Mouse (Mus musculus) urinary bladder, adult 2 months (tissue): ENCODE results near the gene Itga9. TPM values are rescaled to one million over a fixed set of nuclear protein-coding genes. Genes with fewer than 3 reads are reported as not detected.

Experiments used
- DNase-seq: peaks from one replicate; pipeline ENCODE4 v3.0.0; 2022; ENCODE audit warnings: low spot score
- polyA plus RNA-seq: library from polyadenylated mRNA; depleted of rRNA; stranded (reverse); fragments of >200 nt; gene quantifications from 2 replicates; pipeline ENCODE4 v1.2.3, GENCODE M21; 2012

The Itga9 gene
- polyA plus RNA-seq, 1 experiment, result 26.3 TPM

GRCm38 (mm10) chr9:118821220-118822185 is 215.0 kb downstream of the Itga9 start:
- DNase-seq, result no peak

- no peak for DNase-seq
These were observed 215.7 kb downstream of the Itga9 start for GRCm38 (mm10) chr9:118822186-118822555.

- DNase-seq, result no peak
These were observed 216.1 kb downstream of the Itga9 start for GRCm38 (mm10) chr9:118822581-118822980.

- DNase-seq, result no peak
These were observed 224.6 kb downstream of the Itga9 start for GRCm38 (mm10) chr9:118831080-118831479.

- DNase-seq, result no peak
These were observed 226.0 kb downstream of the Itga9 start for GRCm38 (mm10) chr9:118832533-118832932.

- no peak for DNase-seq
These were observed 226.9 kb downstream of the Itga9 start for GRCm38 (mm10) chr9:118833413-118833812.

DNA sequence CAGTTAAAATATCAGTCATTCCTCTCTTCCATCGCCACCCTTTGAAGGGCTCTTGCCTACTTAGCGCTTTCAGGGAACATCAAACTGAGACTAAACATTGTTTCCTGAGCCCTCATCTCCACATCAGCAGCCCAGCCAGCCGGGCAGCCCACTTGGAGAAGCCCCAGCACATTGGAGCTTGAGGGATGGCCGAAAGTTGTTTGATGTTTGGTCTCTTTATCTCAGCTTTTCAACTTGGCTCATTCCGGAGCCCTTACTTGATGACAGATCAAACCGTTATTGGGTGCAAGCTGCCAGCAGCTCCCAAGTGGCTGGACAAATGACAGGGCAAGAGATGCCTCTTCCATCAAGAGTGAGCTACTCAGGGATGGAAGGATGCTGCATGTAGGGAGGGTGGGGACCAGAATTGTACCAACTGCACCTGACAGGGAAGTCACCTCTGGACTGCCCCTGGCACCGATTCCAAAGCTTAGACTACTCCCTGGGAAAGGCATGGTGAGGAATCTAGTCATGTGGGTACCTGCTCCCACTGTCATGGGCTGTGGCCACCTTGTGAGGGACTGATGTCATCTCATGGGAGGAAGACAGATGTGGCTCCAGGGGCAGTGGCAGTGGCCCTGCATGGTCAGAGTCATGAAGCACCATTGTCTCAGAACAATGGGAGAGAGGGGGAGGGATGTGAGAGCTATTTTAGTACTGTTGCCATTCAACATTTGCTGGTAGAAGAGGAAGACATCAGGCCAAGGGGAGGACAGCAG is 232.6 kb downstream of the Itga9 start:
- no peak for DNase-seq

DNA sequence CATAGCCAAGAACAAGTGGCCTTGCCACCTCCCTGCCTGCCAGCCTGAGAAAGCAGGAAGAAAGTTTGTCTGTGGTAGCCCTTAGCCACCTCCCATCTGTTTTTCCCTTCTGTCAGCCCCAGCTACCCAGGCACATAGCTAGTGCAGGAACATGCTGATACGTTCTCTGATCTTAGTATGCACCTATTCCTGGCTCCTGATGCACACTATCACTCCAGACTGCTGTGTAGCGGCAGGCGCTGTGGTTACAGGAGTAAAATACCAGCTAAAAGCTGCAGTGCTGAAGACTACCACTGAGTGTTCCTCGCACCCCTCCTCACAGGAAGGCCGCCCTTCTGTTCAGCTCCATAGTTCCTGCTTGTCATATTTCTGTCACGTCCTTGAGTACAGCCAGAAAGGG is 234.8 kb downstream of the Itga9 start:
- no peak for DNase-seq

- no peak for DNase-seq
These were observed 235.5 kb downstream of the Itga9 start for GRCm38 (mm10) chr9:118841907-118842432.

DNA sequence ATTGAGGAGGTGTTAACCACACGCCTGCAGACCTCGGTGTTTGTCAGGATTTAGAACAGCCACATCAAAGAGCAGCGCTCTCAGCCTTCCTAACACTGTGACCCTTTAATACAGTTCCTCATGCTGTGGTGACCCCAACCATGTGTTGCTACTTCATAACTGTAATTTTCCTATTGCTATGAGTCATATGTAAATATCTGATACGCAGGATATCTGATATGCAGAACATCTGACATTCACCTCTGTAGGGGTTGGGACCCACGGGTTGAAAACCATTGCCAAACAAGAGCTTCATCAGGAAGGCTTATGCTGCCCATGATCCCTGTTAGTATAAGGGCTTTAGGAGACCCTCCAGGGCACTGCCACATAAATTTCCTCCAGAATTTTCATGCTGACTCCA is 237.2 kb downstream of the Itga9 start:
- no peak for DNase-seq

DNA sequence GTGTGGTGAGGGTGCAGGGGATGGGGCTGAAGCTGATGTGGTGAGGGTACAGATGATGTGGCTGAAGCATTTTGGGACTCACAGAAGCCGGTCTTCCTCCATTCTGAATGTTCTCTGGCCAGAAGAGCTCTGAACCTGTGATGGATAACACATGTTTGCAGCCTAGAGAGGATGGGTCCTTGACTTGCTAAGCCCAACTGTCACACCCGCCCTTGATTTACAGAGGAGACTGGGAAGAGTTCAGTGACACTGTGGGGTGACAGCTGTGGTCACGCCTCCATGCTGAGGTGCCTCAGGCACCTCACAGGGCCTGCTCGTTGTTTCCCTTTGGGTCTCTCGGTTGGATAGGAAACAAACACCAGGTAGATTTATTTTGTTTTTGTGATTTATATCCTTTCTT is 238.5 kb downstream of the Itga9 start:
- DNase-seq, result no peak

GRCm38 (mm10) chr9:118846766-118847165 is 240.3 kb downstream of the Itga9 start:
- DNase-seq, result no peak

- DNase-seq, result no peak
These were observed 250.2 kb downstream of the Itga9 start for GRCm38 (mm10) chr9:118856665-118857064.

- no peak for DNase-seq
These were observed 254.2 kb downstream of the Itga9 start for GRCm38 (mm10) chr9:118860613-118861141.

- no peak for DNase-seq
These were observed 255.7 kb downstream of the Itga9 start for GRCm38 (mm10) chr9:118862214-118862613.

DNA sequence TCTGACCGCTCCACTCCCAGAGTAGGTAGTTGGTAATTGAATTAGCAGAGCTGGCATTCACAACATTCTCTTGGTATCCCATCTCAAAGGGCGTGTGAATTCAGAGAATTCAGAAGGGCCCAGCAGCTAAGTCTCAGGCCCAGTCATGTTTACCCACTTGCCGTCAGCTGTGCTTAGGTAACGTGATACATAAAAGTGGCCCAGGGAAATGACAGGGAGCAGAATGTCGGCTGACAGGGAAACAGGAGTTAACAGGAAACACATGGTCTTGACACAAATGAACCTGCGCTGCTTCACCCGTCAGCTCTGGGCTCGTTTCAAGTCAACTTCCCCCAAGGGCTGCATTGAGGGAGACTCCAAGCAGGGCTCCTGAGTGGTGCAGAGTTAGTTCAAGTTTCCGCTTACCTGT is 256.4 kb downstream of the Itga9 start:
- DNase-seq, result no peak

- no peak for DNase-seq
These were observed 257.0 kb downstream of the Itga9 start for GRCm38 (mm10) chr9:118863528-118863927.

DNA sequence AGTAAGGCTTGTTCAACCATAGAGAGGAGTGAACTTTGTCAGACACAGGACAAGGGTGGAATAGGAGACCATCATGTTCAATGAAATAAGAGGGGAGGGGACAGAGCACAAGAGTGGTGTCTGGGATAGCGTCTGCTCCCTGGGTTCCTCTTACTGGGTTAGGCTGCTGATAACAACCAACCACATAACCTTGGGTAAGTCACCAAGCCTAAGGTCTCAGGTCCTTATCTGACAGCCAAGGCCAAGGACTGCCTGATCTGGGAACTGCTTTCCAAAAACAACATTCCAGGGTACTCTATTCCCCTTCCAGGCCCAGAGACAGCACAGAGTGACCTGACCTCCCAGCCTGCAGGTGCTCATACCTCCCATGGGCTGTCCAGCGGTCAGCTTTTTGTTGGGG is 260.5 kb downstream of the Itga9 start:
- DNase-seq, result no peak

GRCm38 (mm10) chr9:118867851-118868250 is 261.4 kb downstream of the Itga9 start:
- no peak for DNase-seq

DNA sequence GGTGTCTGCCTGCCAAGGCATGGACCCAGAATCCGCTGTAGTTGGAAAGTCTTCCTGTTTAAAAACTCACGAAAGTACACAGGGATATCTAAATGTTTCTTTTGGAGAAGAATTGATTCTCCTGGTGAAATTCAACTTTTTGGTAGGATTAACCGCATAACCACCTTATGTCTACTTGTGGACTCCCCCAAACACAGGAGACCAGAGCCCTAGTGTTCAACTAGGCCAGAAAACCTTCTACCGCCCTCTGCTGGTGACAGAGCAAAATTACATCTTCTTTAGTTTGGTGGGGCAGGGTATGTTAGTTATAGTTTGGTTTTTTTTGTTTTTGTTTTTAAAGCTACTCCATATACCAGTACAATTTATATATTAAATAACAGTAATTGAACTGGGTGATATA is 264.6 kb downstream of the Itga9 start:
- DNase-seq, result no peak

DNA sequence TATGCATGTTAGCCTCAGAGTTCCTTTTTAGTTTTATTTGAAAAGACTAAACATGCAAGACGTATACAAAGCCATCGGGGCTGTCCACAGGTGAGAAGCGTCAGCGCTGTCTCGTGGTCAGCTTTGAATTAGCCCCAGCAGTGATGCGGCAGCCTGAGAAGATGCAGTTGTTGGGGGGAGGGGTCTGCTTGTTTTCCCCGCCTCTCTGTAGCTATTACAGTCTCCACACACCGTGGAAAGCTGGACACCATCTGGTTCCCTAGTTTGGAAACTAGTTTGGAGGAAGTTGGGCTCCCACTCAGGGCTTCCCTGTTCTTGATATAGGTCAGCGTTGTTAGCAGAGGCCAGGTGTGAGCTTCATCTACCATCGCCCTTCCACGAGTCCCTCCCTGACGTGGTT is 266.5 kb downstream of the Itga9 start:
- DNase-seq, result no peak

- DNase-seq, result no peak
These were observed 267.1 kb downstream of the Itga9 start for GRCm38 (mm10) chr9:118873596-118873995.
